Mouse (Mus musculus) kidney, embryonic 14.5 days (tissue): Measurements from ENCODE around the gene Prol1. TPM values are rescaled to one million over a fixed set of nuclear protein-coding genes. Genes with fewer than 3 reads are reported as not detected.

Experiments
- polyA plus RNA-seq: library from polyadenylated mRNA; unstranded; fragments of >200 nt; fragmentation: Nextera tagmentation; extraction: Ambion mirVana; gene quantifications from 2 replicates; pipeline ENCODE4 v1.2.1, GENCODE M21; 2014

Gene Prol1
- polyA plus RNA-seq, 1 experiment from 2014 or later = not detected

Other genes starting within 250 kb of the Prol1 start
- gene Smr2, start 230.8 kb upstream of the Prol1 start, polyA plus RNA-seq = not detected in 2 replicates
- gene Gm11116, start 205.8 kb upstream of the Prol1 start, polyA plus RNA-seq = not detected in 2 replicates
- gene Gm11115, start 163.2 kb upstream of the Prol1 start, polyA plus RNA-seq = not detected in 2 replicates
- not detected in 2 replicates for gene Gm7714, start 48.4 kb upstream of the Prol1 start, polyA plus RNA-seq
- not detected in 2 replicates for gene Amtn, start 58.8 kb downstream of the Prol1 start, polyA plus RNA-seq
- gene Ambn, start 138.7 kb downstream of the Prol1 start, polyA plus RNA-seq = not detected in 2 replicates
- not detected in 2 replicates for gene Enam, start 170.7 kb downstream of the Prol1 start, polyA plus RNA-seq
- 0.91 TPM in 1 of 2 replicates, not detected in the other for gene Jchain, start 210.6 kb downstream of the Prol1 start, polyA plus RNA-seq
- gene Utp3, start 237.2 kb downstream of the Prol1 start, polyA plus RNA-seq = 73.4 and 88.8 TPM in 2 replicates
- 11.1 and 17.7 TPM in 2 replicates for gene Rufy3, start 247.7 kb downstream of the Prol1 start, polyA plus RNA-seq